Mouse (Mus musculus): ENCODE measurements around the gene Rasd1.

- TF ChIP-seq CTCF (IDR thresholded peaks at IDR 0.05; ENCODE audit: extremely low read depth, insufficient read depth, insufficient read length, insufficient replicate concordance) (no peak), POLR2A (IDR thresholded peaks at IDR 0.05; ENCODE audit: low read depth, low read length) (no peak)
Measured at GRCm38 (mm10) chr11:60009451-60009850, 44.7 kb upstream of the Rasd1 start.

All from spleen, adult 2 months (tissue).